Mouse (Mus musculus) neural tube, embryonic 15.5 days (tissue): Measurements from ENCODE around the gene Dnttip1. TPM values are rescaled to one million over a fixed set of nuclear protein-coding genes. Genes with fewer than 3 reads are reported as not detected.

Experiments
- ATAC-seq: fragments of 200-750 bp; cut with Nextera tagmentation; 2 replicates; pipeline ENCODE4 v1.8.0; 2017; ENCODE audit warnings: mild to moderate bottlenecking, moderate TSS enrichment, moderate library complexity; ENCODE audit not compliant: low FRiP score
- H3K27ac ChIP-seq: fragments of 300-500 bp; sonication (generic); replicated peaks from 2 replicates; pipeline ENCODE4 v1.5.1; 2015; ENCODE audit warnings: mild to moderate bottlenecking, inconsistent platforms
- H3K27me3 ChIP-seq: fragments of 300-500 bp; sonication (generic); replicated peaks from 2 replicates; pipeline ENCODE4 v1.6.1; 2015; ENCODE audit warnings: inconsistent platforms
- H3K36me3 ChIP-seq: fragments of 300-500 bp; sonication (generic); 2 replicates; pipeline ENCODE4 v1.6.1; 2015; ENCODE audit warnings: inconsistent platforms
- H3K4me1 ChIP-seq: fragments of 300-500 bp; sonication (generic); 2 replicates; pipeline ENCODE4 v1.6.1; 2015; ENCODE audit warnings: inconsistent platforms
- H3K4me2 ChIP-seq: fragments of 300-500 bp; sonication (generic); 2 replicates; pipeline ENCODE4 v1.6.1; 2015; ENCODE audit warnings: inconsistent platforms, mild to moderate bottlenecking, moderate library complexity
- H3K4me3 ChIP-seq: fragments of 300-500 bp; sonication (generic); replicated peaks from 2 replicates; pipeline ENCODE4 v1.5.1; 2015; ENCODE audit warnings: mild to moderate bottlenecking, inconsistent platforms
- H3K9ac ChIP-seq: fragments of 300-500 bp; sonication (generic); replicated peaks from 2 replicates; pipeline ENCODE4 v1.6.1; 2015; ENCODE audit warnings: mild to moderate bottlenecking, inconsistent platforms
- H3K9me3 ChIP-seq: fragments of 300-500 bp; sonication (generic); replicated peaks from 2 replicates; pipeline ENCODE4 v1.6.1; 2016; ENCODE audit warnings: inconsistent platforms
- WGBS: fragments of 180-500 bp; shearing (Covaris S2); methylation state at CpG from one replicate; pipeline ENCODE4 v1.1.7; 2015; ENCODE audit warnings: mixed read lengths; 5-methylcytosine and 5-hydroxymethylcytosine counted together
- polyA plus RNA-seq: library from polyadenylated mRNA; unstranded; fragments of >200 nt; fragmentation: Nextera tagmentation; extraction: Ambion mirVana; gene quantifications from 2 replicates; pipeline ENCODE4 v1.2.1, GENCODE M21; 2015

Gene Dnttip1
- polyA plus RNA-seq, 1 experiment from 2014 or later: 51.0 TPM

DNA sequence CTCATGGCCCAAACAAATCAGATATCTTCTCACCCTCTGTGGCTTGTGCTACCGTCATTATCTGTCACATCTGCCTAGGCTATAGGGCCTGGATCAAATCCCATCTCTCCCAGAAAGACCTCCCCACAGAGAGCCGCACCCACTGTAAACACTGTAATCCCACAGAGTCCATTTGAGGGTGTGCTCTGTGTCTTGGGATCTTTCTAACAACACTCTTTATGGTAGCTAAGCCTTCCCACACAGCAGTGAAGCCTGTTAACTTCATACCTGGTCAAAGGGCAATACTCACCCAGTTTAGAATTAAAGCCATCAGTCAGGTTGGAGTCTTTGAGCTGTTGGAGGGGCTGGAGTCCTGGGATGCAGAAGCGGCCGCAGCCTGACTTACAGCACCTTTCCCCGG is 14.1 kb upstream of the Dnttip1 start:
- no peak overlapping the region for H3K27ac ChIP-seq
- no peak overlapping the region for H3K4me3 ChIP-seq
- no peaks in the 10 kb centered on the region for H3K4me1 ChIP-seq
- no peak for ATAC-seq
- H3K4me2 ChIP-seq: no peak overlapping the region
- H3K27me3 ChIP-seq: no peaks in the 10 kb centered on the region; the same call in 1 of the 2 replicates
- H3K9me3 ChIP-seq: no peaks in the 10 kb centered on the region
- no peaks in the 10 kb centered on the region for H3K36me3 ChIP-seq
- H3K9ac ChIP-seq: no peak overlapping the region
- WGBS: 76% methylated on average over 5 of the region's 5 CpGs

DNA sequence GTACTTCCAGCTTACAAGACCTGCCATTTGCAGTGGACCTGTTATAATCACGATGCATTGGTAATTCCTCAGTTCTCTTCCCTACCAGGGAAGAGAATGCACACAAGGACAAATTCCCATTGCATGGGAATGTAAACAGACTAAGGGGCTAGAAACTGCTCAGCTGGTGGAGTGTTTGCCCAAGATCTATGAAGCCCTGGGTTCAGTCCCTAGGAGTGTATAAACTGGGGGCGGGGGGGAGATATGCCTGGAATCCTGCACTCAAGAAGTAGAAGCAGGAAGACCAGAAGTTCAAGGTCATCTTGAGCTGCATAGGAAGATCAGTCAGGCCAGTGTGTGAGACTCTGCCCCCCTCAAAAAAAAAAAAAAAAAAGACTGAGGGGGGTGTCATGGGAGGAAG is 12.5 kb upstream of the Dnttip1 start:
- no peak overlapping the region for H3K9ac ChIP-seq
- H3K4me3 ChIP-seq: no peak overlapping the region
- no peak overlapping the region for H3K4me2 ChIP-seq
- H3K4me1 ChIP-seq: no peaks in the 10 kb centered on the region
- WGBS: 85% methylated on average over 2 of the region's 2 CpGs
- H3K36me3 ChIP-seq: no peaks in the 10 kb centered on the region
- H3K27ac ChIP-seq: no peak overlapping the region
- no peaks in the 10 kb centered on the region for H3K9me3 ChIP-seq
- H3K27me3 ChIP-seq: no peaks in the 10 kb centered on the region; the same call in 1 of the 2 replicates
- ATAC-seq: no peak

DNA sequence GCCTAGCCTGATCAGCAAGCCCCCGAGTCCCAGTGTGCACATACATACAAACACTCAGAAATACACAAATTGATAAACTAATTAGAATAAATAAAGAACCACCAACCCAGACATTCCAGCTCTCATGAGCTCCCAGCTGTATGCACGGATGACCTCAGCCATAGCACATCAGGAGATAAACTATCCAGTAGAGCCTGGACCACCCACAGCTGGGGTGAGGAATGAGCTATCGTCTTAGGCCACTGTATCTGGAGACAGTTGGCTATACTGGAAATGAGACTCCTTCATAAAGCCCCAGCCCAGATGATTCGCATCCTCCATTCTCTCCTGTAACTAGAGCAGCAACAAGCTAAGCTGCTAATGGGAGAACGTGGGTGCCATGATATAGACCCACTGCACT is 10.9 kb upstream of the Dnttip1 start:
- no peak overlapping the region for H3K9ac ChIP-seq
- no peaks in the 10 kb centered on the region for H3K4me1 ChIP-seq
- no peaks in the 10 kb centered on the region for H3K9me3 ChIP-seq
- no peaks in the 10 kb centered on the region for H3K36me3 ChIP-seq
- ATAC-seq: no peak
- no peak overlapping the region for H3K4me2 ChIP-seq
- 89% methylated on average over 5 of the region's 5 CpGs for WGBS
- H3K27me3 ChIP-seq: no peaks in the 10 kb centered on the region; the same call in 1 of the 2 replicates
- H3K4me3 ChIP-seq: no peak overlapping the region
- no peak overlapping the region for H3K27ac ChIP-seq

DNA sequence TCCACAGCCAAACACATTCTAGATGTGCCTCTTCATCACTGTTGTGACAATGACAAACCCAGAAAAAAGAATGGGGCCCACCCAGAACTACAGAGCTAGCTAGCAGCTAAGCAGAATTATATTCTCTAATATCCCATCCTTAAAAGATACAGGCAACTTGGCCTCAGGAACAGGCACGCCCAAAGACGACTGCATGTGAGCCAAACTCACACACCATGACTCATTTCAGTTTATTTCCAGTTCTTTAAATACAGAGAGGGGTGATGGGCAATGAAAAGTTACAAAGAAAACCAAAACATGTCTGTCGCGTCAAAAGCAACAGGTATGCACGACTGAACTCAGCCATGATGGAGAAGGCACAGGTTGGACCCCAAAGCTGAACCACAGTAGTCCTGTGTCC is 10.3 kb upstream of the Dnttip1 start:
- ATAC-seq: no peak
- Histone ChIP-seq H3K27ac (no peak overlapping the region), H3K4me3 (no peak overlapping the region), H3K9me3 (no peaks in the 10 kb centered on the region), H3K4me1 (no peaks in the 10 kb centered on the region), H3K9ac (no peak overlapping the region), H3K4me2 (no peak overlapping the region), H3K36me3 (no peaks in the 10 kb centered on the region), H3K27me3 (no peaks in the 10 kb centered on the region; the same call in 1 of the 2 replicates)
- WGBS: 88% methylated on average over 5 of the region's 5 CpGs

DNA sequence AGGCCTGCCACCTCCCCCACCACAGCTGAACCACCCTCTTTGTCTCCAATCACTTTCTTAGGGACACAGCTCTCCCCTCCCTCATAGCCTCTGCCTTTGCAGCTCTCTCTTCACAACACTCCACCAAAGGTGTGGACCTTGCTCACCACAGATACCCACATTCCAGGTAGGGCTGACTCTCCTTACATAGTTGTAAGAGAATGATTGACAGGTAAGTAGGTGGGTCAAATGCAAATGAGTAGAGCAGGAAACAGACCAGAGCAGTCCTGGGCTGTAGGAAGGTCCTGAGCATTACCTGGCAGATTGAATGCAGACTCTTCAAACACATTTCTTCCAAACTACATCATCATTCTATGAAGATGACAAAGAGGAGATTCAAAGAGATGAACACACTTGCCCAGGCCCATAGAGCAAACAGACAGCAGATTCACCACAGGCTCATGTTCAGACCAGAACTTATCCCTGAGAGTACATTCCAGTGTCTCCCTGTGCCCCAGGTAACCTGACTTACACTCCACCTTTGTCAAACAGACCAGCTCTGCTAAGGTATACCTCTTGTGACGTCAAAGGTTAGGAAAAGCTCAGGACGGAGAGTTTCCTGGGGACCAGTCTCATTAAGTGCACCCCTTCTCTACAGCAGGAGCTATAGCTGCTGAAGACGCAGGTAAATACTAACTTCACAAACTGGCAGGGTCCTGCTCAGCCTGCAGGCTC is 8.2 kb upstream of the Dnttip1 start:
- ATAC-seq: no peak
- no peaks in the 10 kb centered on the region for H3K4me1 ChIP-seq
- no peak overlapping the region for H3K9ac ChIP-seq
- H3K4me3 ChIP-seq: no peak overlapping the region
- no peaks in the 10 kb centered on the region for H3K36me3 ChIP-seq
- H3K4me2 ChIP-seq: no peak overlapping the region
- H3K27me3 ChIP-seq: no peaks in the 10 kb centered on the region
- WGBS: 76% methylated on average over 3 of the region's 3 CpGs
- H3K9me3 ChIP-seq: no peaks in the 10 kb centered on the region
- H3K27ac ChIP-seq: no peak overlapping the region

DNA sequence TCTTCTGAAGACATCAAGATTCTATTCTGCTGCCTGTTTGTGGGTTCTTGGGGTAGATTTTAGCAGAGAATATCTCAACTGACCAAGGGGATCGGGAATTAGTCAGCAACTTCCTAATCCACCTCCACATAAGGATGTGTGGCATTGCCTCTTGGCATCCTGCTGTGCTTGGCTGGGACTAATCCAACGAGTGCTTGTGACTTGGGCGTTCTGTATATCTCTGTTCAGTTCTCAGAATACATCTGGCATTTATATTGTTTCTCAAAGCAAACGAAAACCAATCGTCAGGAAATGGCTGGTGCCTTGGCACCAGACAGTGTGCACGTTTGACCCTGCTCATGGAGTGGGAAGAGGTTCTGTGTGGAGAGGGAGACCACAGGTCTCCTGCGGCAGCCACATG is 5.9 kb upstream of the Dnttip1 start:
- Histone ChIP-seq H3K4me2 (no peak overlapping the region), H3K27me3 (no peaks in the 10 kb centered on the region), H3K4me1 (peaks cover 1% of the 10 kb centered on the region), H3K9me3 (no peaks in the 10 kb centered on the region), H3K9ac (no peak overlapping the region), H3K36me3 (no peaks in the 10 kb centered on the region), H3K4me3 (no peak overlapping the region), H3K27ac (no peak overlapping the region)
- 71% methylated on average over 7 of the region's 7 CpGs for WGBS
- no peak for ATAC-seq

DNA sequence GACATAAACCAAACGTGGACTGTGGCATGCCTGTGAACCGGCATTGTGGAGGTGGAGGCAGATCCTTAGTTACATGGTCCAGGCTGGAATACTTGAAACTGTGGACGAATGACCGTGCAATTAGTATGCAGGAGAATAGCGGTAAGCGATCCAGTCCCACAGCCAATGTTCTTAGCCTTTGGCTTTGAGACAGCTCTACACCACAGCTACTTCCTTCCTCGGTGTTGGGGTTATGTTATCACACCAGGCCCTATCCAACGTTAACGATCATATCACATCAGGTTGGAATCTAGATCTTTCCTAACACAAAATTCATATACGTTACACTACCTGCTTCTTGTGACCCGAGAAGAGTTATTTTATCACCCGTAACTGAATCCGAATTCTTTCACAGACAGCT is 796 bp upstream of the Dnttip1 start:
- Histone ChIP-seq H3K27ac (no peak overlapping the region), H3K27me3 (no peaks in the 10 kb centered on the region), H3K4me3 (peak overlapping the region; percentile 96), H3K9ac (peak overlapping the region; percentile 98), H3K36me3 (peaks cover 14% of the 10 kb centered on the region), H3K9me3 (no peaks in the 10 kb centered on the region), H3K4me2 (peak overlapping the region; percentile 74), H3K4me1 (peaks cover 38% of the 10 kb centered on the region)
- WGBS: 73% methylated on average over 13 of the region's 13 CpGs
- no peak for ATAC-seq

DNA sequence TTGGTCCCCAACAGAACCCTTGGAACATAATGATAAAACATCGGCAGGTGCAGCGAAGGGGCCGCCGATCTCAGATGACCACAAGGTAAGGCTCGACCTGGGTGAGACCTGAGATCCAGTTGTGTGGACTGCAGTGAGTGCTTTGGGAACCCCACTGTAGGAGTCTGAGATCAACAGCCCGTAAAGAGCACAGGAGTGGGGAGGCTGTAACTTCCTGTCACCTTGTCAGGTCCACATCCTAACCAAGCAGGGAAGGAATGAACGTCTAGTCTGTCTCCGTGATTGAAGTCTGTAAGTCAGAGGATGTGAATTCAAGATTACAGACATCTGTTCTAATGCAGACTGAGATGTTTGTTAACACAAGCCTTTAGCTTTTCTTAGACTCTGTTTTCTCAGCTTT is 910 bp downstream of the Dnttip1 start:
- H3K4me1 ChIP-seq: peaks cover 39% of the 10 kb centered on the region
- H3K36me3 ChIP-seq: peaks cover 22% of the 10 kb centered on the region
- no peak for ATAC-seq
- 62% methylated on average over 8 of the region's 8 CpGs for WGBS
- H3K27ac ChIP-seq: no peak overlapping the region
- H3K4me2 ChIP-seq: peak overlapping the region; percentile 74
- no peaks in the 10 kb centered on the region for H3K27me3 ChIP-seq
- no peaks in the 10 kb centered on the region for H3K9me3 ChIP-seq
- H3K9ac ChIP-seq: peak overlapping the region; percentile 98
- H3K4me3 ChIP-seq: peak overlapping the region; percentile 96

DNA sequence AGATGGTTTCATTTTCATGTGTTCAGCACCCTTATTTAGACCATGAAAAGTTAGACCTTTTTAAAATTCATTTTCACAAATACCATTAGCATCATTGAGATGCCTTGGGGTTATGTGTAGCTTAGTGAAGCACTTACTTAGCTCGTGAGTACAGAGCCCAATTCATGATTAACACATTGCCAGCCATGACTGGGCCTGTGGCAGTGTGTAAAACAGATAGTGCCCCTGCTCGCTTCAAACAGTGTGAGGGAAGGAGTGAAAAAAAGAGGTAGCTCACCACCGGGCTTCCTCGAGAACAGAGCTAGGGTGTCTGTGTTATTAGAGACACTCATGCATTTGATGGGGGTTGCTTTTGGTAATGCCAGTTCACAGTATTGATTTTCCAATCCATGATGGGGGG is 2.4 kb downstream of the Dnttip1 start:
- ATAC-seq: no peak
- WGBS: 80% methylated on average over 4 of the region's 4 CpGs
- Histone ChIP-seq H3K4me3 (no peak overlapping the region), H3K27ac (no peak overlapping the region), H3K4me2 (no peak overlapping the region), H3K36me3 (peaks cover 34% of the 10 kb centered on the region), H3K27me3 (no peaks in the 10 kb centered on the region), H3K9me3 (no peaks in the 10 kb centered on the region), H3K9ac (no peak overlapping the region), H3K4me1 (peaks cover 39% of the 10 kb centered on the region)

DNA sequence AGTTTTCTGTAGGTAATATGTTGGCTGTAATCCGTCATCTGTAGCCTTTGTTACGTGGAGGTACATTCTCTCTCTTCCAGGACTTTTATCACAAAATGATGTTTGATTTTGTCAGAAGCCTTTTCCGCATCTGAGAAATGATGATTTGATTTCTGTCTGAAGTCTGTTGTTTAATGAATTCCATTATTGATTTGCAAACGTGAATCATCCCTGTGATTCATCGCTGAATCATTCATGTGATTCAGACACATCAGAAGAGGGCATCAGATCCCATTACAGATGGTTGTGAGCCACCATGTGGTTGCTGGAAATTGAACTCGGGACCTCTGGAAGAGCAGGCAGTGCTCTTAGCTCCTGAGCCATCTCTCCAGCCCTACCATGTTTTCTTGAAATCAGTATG is 3.2 kb downstream of the Dnttip1 start:
- 88% methylated on average over 6 of the region's 6 CpGs for WGBS
- Histone ChIP-seq H3K4me1 (peaks cover 39% of the 10 kb centered on the region), H3K4me3 (no peak overlapping the region), H3K9ac (no peak overlapping the region), H3K27ac (no peak overlapping the region), H3K9me3 (no peaks in the 10 kb centered on the region), H3K27me3 (no peaks in the 10 kb centered on the region), H3K4me2 (no peak overlapping the region), H3K36me3 (peaks cover 40% of the 10 kb centered on the region)
- no peak for ATAC-seq

DNA sequence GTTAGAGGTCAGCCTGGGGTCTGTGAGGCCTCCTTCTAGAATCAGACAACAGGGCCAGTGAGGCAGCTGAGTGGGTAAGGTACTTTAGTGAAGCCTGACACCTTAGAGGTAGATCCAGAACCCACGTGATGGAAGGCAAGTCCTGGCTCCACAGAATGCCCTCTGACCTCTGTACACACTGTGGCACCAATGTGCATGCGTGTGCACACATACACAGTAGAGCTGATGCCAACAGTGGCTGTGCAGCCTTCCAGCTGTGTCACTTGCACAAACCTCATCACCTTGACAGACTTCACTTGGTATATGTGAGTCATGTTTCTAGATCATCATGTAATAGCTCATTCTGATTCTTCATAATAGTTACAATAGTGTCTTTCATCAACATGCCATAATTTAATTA is 6.7 kb downstream of the Dnttip1 start:
- Histone ChIP-seq H3K36me3 (peaks cover 74% of the 10 kb centered on the region), H3K4me2 (no peak overlapping the region), H3K27ac (no peak overlapping the region), H3K4me1 (peaks cover 19% of the 10 kb centered on the region), H3K4me3 (no peak overlapping the region), H3K9me3 (no peaks in the 10 kb centered on the region), H3K9ac (no peak overlapping the region), H3K27me3 (no peaks in the 10 kb centered on the region)
- WGBS: 92% methylated on average over 2 of the region's 2 CpGs
- ATAC-seq: no peak

DNA sequence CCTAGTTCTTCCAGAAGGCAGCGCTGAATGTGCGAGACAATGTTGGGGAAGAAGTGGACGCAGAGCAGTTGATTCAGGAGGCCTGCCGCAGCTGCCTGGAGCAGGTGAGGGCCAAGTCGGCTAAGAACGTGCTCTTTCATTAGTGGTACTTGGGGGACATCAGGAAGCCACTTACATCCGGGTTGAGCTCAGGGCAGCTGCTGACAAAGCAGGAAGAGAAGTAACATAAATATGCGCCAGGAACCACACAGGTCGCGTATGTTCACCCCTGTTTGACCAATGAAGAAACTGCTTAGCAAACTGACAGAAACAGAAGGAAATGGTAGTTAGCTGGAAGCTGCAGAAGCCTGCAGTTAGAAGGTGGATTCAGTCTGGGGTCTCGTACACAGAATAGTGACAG is 8.3 kb downstream of the Dnttip1 start:
- Histone ChIP-seq H3K4me3 (no peak overlapping the region), H3K9ac (no peak overlapping the region), H3K9me3 (no peaks in the 10 kb centered on the region), H3K27ac (no peak overlapping the region), H3K4me1 (0 out of 2 replicates have a peak, but pooled peaks cover 5% of the 10 kb centered on the region), H3K36me3 (peaks cover 77% of the 10 kb centered on the region), H3K4me2 (no peak overlapping the region), H3K27me3 (no peaks in the 10 kb centered on the region)
- no peak for ATAC-seq
- 83% methylated on average over 11 of the region's 11 CpGs for WGBS
